Mouse (Mus musculus) lung, postnatal 0 days (tissue): ENCODE measurements around the gene Lrp6.

Experiments
- CTCF ChIP-seq: IDR thresholded peaks from 2 replicates; pipeline ENCODE4 v1.5.1; 2016; ENCODE audit warnings: antibody characterized with exemption, mild to moderate bottlenecking
- EP300 ChIP-seq: IDR thresholded peaks from 2 replicates; pipeline ENCODE4 v1.6.1; 2016; ENCODE audit warnings: antibody characterized with exemption, mild to moderate bottlenecking, control low read depth

DNA sequence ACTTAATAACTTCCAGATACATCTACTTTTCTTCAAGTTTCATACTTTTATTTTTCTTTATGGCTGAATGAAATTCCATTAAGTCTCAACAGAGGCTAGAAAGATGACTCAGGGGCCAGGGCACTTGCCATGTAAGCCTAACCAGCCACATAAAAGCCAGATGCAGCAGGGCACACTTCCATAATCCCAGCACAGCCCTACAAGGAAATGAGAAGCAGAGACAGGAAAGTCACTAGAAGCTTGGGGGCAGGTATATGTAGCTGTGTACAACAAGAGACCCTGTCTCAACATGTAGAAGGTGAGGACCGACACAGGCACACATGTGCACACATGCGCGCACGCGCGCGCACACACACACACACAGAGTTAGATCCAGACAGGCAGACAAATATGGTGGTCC lies 38.4 kb downstream of the Lrp6 start:
- TF ChIP-seq CTCF (no peak), EP300 (no peak)
